Mouse (Mus musculus): ENCODE results near the gene Rab3gap2. TPM values are rescaled to one million over a fixed set of nuclear protein-coding genes. Genes with fewer than 3 reads are reported as not detected.

Gene Rab3gap2
- polyA plus RNA-seq (2015; fragmentation: Nextera tagmentation; extraction: Ambion mirVana), result 15.1 and 18.6 TPM in 2 replicates

GRCm38 (mm10) chr1:185203909-185204661 is at the start of gene Rab3gap2:
TSS of gene Rab3gap2 (plus strand) at chr1:185204117.
- Histone ChIP-seq H3K36me3 (no peaks in the 10 kb centered on the region), H3K27me3 (no peaks in the 10 kb centered on the region), H3K4me2 (peak within 1 kb of the TSS; percentile 75), H3K9me3 (replicated peaks) (no peaks in the 10 kb centered on the region), H3K4me3 (peak within 1 kb of the TSS; percentile 97), H3K9ac (peak within 1 kb of the TSS; percentile 94), H3K27ac (peak within 1 kb of the TSS; percentile 89), H3K4me1 (replicated peaks) (peaks cover 22% of the 10 kb centered on the region)
- ATAC-seq (replicated peaks; ENCODE audit: insufficient number of reproducible peaks, insufficient read depth, low FRiP score, low read depth), result peak; percentile 96
- WGBS, result under 1% methylated on average over 56 of the region's 57 CpGs

DNA sequence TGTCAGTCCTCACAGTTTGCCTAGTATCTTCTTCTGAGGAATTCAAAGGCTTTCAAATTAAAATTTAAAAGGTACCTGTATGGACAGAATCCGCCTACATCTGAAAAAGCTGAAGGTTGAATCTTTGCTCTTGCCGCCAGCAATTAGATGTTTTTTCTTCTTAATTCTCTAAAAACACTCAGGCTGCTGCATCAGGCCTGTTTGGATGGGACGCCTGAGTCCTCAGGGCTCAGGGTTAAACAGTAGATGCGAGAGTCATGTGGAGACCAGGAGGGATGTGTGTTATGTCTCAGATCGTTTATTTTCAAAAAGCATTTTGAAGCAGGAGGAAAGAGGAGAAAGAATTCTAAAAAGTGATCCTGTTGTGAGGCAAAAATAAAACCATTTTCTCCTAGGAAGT is 30.3 kb upstream of the Rab3gap2 start:
- no peak overlapping the region for H3K27ac ChIP-seq
- no peak overlapping the region for H3K4me3 ChIP-seq
- no peaks in the 10 kb centered on the region for H3K4me1 ChIP-seq (replicated peaks)
- H3K4me2 ChIP-seq, result no peak overlapping the region
- no peak overlapping the region for H3K9ac ChIP-seq
- H3K36me3 ChIP-seq, result no peaks in the 10 kb centered on the region
- 83% methylated on average over 5 of the region's 5 CpGs for WGBS
- no peaks in the 10 kb centered on the region for H3K9me3 ChIP-seq (replicated peaks)
- H3K27me3 ChIP-seq, result no peaks in the 10 kb centered on the region
- ATAC-seq (replicated peaks; ENCODE audit: insufficient number of reproducible peaks, insufficient read depth, low FRiP score, low read depth), result no peak

- H3K9me3 ChIP-seq (replicated peaks), result no peaks in the 10 kb centered on the region
- ATAC-seq (replicated peaks; ENCODE audit: insufficient number of reproducible peaks, insufficient read depth, low FRiP score, low read depth), result no peak
- no peaks in the 10 kb centered on the region for H3K27me3 ChIP-seq
- no peak overlapping the region for H3K4me3 ChIP-seq
- WGBS, result 75% methylated on average over 6 of the region's 6 CpGs
- no peak overlapping the region for H3K27ac ChIP-seq
- no peak overlapping the region for H3K4me2 ChIP-seq
- no peaks in the 10 kb centered on the region for H3K36me3 ChIP-seq
- H3K9ac ChIP-seq, result no peak overlapping the region
- no peaks in the 10 kb centered on the region for H3K4me1 ChIP-seq (replicated peaks)
These were observed 26.1 kb upstream of the Rab3gap2 start for GRCm38 (mm10) chr1:185177860-185178259.

GRCm38 (mm10) chr1:185183591-185184330 is 20.2 kb upstream of the Rab3gap2 start:
- no peak overlapping the region for H3K27ac ChIP-seq
- H3K4me3 ChIP-seq, result no peak overlapping the region
- ATAC-seq (replicated peaks; ENCODE audit: insufficient number of reproducible peaks, insufficient read depth, low FRiP score, low read depth), result no peak
- H3K9ac ChIP-seq, result no peak overlapping the region
- no peaks in the 10 kb centered on the region for H3K27me3 ChIP-seq
- no peaks in the 10 kb centered on the region for H3K36me3 ChIP-seq
- H3K4me2 ChIP-seq, result no peak overlapping the region
- no peaks in the 10 kb centered on the region for H3K4me1 ChIP-seq (replicated peaks)
- H3K9me3 ChIP-seq (replicated peaks), result no peaks in the 10 kb centered on the region
- WGBS, result 65% methylated on average over 9 of the region's 9 CpGs

- no peak overlapping the region for H3K27ac ChIP-seq
- no peak for ATAC-seq (replicated peaks; ENCODE audit: insufficient number of reproducible peaks, insufficient read depth, low FRiP score, low read depth)
- WGBS, result 60% methylated on average over 9 of the region's 9 CpGs
These were observed 18.4 kb upstream of the Rab3gap2 start for GRCm38 (mm10) chr1:185185556-185185955.

GRCm38 (mm10) chr1:185187135-185187785 is 16.7 kb upstream of the Rab3gap2 start:
- H3K9me3 ChIP-seq (replicated peaks), result no peaks in the 10 kb centered on the region
- H3K4me2 ChIP-seq, result no peak overlapping the region
- H3K36me3 ChIP-seq, result no peaks in the 10 kb centered on the region
- no peaks in the 10 kb centered on the region for H3K4me1 ChIP-seq (replicated peaks)
- no peak overlapping the region for H3K27ac ChIP-seq
- ATAC-seq (replicated peaks; ENCODE audit: insufficient number of reproducible peaks, insufficient read depth, low FRiP score, low read depth), result no peak
- 61% methylated on average over 13 of the region's 13 CpGs for WGBS
- no peak overlapping the region for H3K9ac ChIP-seq
- no peak overlapping the region for H3K4me3 ChIP-seq
- no peaks in the 10 kb centered on the region for H3K27me3 ChIP-seq

More at GRCm38 (mm10) chr1:185185556-185185955, 18.4 kb upstream of the Rab3gap2 start:
- no peaks in the 10 kb centered on the region for H3K4me1 ChIP-seq (replicated peaks)
- H3K4me3 ChIP-seq, result no peak overlapping the region
- H3K27me3 ChIP-seq, result no peaks in the 10 kb centered on the region
- no peaks in the 10 kb centered on the region for H3K9me3 ChIP-seq (replicated peaks)
- H3K9ac ChIP-seq, result no peak overlapping the region
- H3K4me2 ChIP-seq, result no peak overlapping the region
- no peaks in the 10 kb centered on the region for H3K36me3 ChIP-seq

- no peaks in the 10 kb centered on the region for H3K36me3 ChIP-seq
- no peak overlapping the region for H3K27ac ChIP-seq
- no peak overlapping the region for H3K9ac ChIP-seq
- H3K4me3 ChIP-seq, result no peak overlapping the region
- no peak overlapping the region for H3K4me2 ChIP-seq
- H3K9me3 ChIP-seq (replicated peaks), result no peaks in the 10 kb centered on the region
- no peaks in the 10 kb centered on the region for H3K4me1 ChIP-seq (replicated peaks)
- H3K27me3 ChIP-seq, result no peaks in the 10 kb centered on the region
- ATAC-seq (replicated peaks; ENCODE audit: insufficient number of reproducible peaks, insufficient read depth, low FRiP score, low read depth), result no peak
- 88% methylated on average over 9 of the region's 9 CpGs for WGBS
These were observed 14.0 kb upstream of the Rab3gap2 start for GRCm38 (mm10) chr1:185189901-185190300.

GRCm38 (mm10) chr1:185192087-185192486 is 11.8 kb upstream of the Rab3gap2 start:
- H3K9me3 ChIP-seq (replicated peaks), result no peaks in the 10 kb centered on the region
- no peak overlapping the region for H3K4me2 ChIP-seq
- ATAC-seq (replicated peaks; ENCODE audit: insufficient number of reproducible peaks, insufficient read depth, low FRiP score, low read depth), result no peak

DNA sequence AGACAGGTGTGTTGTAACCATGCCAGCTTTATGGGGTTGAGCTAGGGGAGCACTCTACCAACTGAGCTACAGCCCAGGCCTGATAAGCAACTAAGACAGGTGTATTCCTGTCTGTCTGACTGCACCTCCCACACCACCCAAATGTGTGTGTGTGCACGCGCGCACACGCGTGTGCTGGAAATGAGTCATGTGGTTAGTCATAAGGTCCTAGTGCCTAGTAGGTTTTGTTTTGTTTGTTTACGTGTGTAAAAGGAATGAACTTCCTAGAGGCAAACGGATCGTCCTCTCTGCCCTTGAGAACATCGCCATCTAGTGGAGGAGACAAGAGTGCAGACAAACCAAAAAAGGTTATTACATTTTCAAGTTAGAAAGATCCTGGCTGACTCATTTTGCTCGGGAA is 10.4 kb upstream of the Rab3gap2 start:
- no peaks in the 10 kb centered on the region for H3K9me3 ChIP-seq (replicated peaks)
- H3K4me3 ChIP-seq, result peak overlapping the region; percentile 30
- no peaks in the 10 kb centered on the region for H3K4me1 ChIP-seq (replicated peaks)
- H3K4me2 ChIP-seq, result peak overlapping the region; percentile 50
- no peak overlapping the region for H3K27ac ChIP-seq
- no peaks in the 10 kb centered on the region for H3K36me3 ChIP-seq
- H3K27me3 ChIP-seq, result no peaks in the 10 kb centered on the region
- 12% methylated on average over 10 of the region's 10 CpGs for WGBS
- H3K9ac ChIP-seq, result 0 out of 2 replicates have a peak overlapping the region, but pooled peaks have one; percentile 3
- no peak for ATAC-seq (replicated peaks; ENCODE audit: insufficient number of reproducible peaks, insufficient read depth, low FRiP score, low read depth)

More at GRCm38 (mm10) chr1:185192087-185192486, 11.8 kb upstream of the Rab3gap2 start:
- H3K27ac ChIP-seq, result no peak overlapping the region
- no peak overlapping the region for H3K9ac ChIP-seq
- WGBS, result 68% methylated on average over 8 of the region's 8 CpGs
- H3K4me3 ChIP-seq, result no peak overlapping the region
- no peaks in the 10 kb centered on the region for H3K36me3 ChIP-seq
- H3K4me1 ChIP-seq (replicated peaks), result no peaks in the 10 kb centered on the region
- H3K27me3 ChIP-seq, result no peaks in the 10 kb centered on the region

- H3K4me1 ChIP-seq (replicated peaks), result peaks cover 7% of the 10 kb centered on the region; the same call in 1 of the 2 replicates
- no peaks in the 10 kb centered on the region for H3K9me3 ChIP-seq (replicated peaks)
- H3K27me3 ChIP-seq, result no peaks in the 10 kb centered on the region
- H3K4me3 ChIP-seq, result no peak overlapping the region
- 49% methylated on average over 3 of the region's 3 CpGs for WGBS
- no peaks in the 10 kb centered on the region for H3K36me3 ChIP-seq
- H3K9ac ChIP-seq, result no peak overlapping the region
- no peak for ATAC-seq (replicated peaks; ENCODE audit: insufficient number of reproducible peaks, insufficient read depth, low FRiP score, low read depth)
- H3K27ac ChIP-seq, result no peak overlapping the region
- H3K4me2 ChIP-seq, result no peak overlapping the region
These were observed 7.6 kb upstream of the Rab3gap2 start for GRCm38 (mm10) chr1:185196323-185196722.

All from heart, embryonic 15.5 days (tissue).